Mouse (Mus musculus): Measurements from ENCODE around the gene Gtdc1.

DNA sequence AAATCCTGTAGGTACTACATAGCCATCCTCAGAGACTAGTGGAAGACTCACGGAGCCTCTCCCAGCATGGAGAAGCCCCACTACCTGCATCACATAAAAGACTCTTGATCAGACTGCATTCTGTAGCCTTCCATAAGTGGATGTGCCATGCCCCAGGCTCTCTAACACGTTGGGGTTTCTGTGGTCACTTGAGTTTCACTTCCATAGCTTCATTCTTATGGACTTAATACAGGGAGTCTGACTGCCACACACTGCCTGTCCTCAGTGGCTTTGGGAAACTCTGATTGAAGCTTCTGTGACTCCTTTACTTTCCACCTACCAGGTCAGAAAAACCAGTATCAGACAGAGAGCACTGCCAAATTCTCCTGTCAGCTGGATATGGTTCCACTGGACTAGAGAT is 98.1 kb downstream of the Gtdc1 start:
- TF ChIP-seq CTCF (IDR thresholded peaks at IDR 0.05; ENCODE audit: extremely low read depth, insufficient read depth, low read length), result no peak
- TF ChIP-seq POLR2A (IDR thresholded peaks at IDR 0.05; ENCODE audit: extremely low read depth, insufficient read depth, low read length), result no peak

Measured in cortical plate, adult 2 months (tissue).